In genomic region chr7:4684632-4685417, GRCm38 (mm10) we compare ENCODE assay signal across 8 mouse cellular contexts. TPM values are rescaled to one million over a fixed set of nuclear protein-coding genes. Genes with fewer than 3 reads are reported as not detected.
DNase-seq lines count a peak whose midpoint lies in the region; ATAC-seq lines count a peak whose summit lies in the region.

Hspbp1 (minus strand) TSS chr7:4685068.

- peaks cover 6% of the 10 kb centered on the region for H3K4me1 ChIP-seq in lung, embryonic 16.5 days (replicated peaks; ENCODE audit: control insufficient read depth, insufficient read depth, low read length)

- no peaks in the 10 kb centered on the region; the same call in 1 of the 2 replicates for H3K27me3 ChIP-seq in lung, embryonic 16.5 days (ENCODE audit: control insufficient read depth, insufficient read depth, low read depth, low read length)

- peak within 1 kb of the TSS; percentile 92 for H3K4me2 ChIP-seq in lung, embryonic 16.5 days (ENCODE audit: low read depth, low read length)

- DNase-seq in MEL-GATA-1-ER (ENCODE audit: extremely low read depth, low read depth), result peak; percentile 98
- peak; percentile 89 for DNase-seq in cerebellum, adult 8-10 months
- DNase-seq in forelimb bud, embryonic 11.5 days (ENCODE audit: low read depth, low spot score), result peak; percentile 98
- peak; percentile 84 for DNase-seq in layer of hippocampus, adult 9-10 months (ENCODE audit: low spot score)
- peak; percentile 75 for DNase-seq in ovary, postnatal 10 days (ENCODE audit: low spot score)
- peak; percentile 91 to 95 for DNase-seq in thymus, postnatal 10 days (ENCODE audit: low spot score in 2 of 2)

- H3K9me3 ChIP-seq in lung, embryonic 16.5 days (ENCODE audit: control insufficient read depth, low read length), result no peaks in the 10 kb centered on the region

- under 1% methylated on average over 32 of the region's 32 CpGs for WGBS in lung, embryonic 16.5 days

- H3K4me3 ChIP-seq in lung, embryonic 16.5 days (ENCODE audit: low read length), result peak within 1 kb of the TSS; percentile 75

- ATAC-seq in hematopoietic stem cell, adult 5-6 weeks (replicated peaks in 1 of 2; ENCODE audit: insufficient read depth in 1 of 2, low FRiP score in 2 of 2, low TSS enrichment in 1 of 2, low read depth in 1 of 2, poor library complexity in 2 of 2, severe bottlenecking in 2 of 2), result peak; percentile 96 to 98
- ATAC-seq in lung, embryonic 16.5 days (ENCODE audit: low read depth), result peak; percentile 98

- peak within 1 kb of the TSS; percentile 17 for H3K27ac ChIP-seq in lung, embryonic 16.5 days (ENCODE audit: low read length)

- H3K9ac ChIP-seq in lung, embryonic 16.5 days (ENCODE audit: low read length), result peak within 1 kb of the TSS; percentile 67

- peaks cover 3% of the 10 kb centered on the region for H3K36me3 ChIP-seq in lung, embryonic 16.5 days (ENCODE audit: control insufficient read depth, insufficient read depth, low read length)

RNA-seq across cellular contexts. Expression of gene Hspbp1, which starts in this region (rescaled TPM):
- 19.0 and 25.2 TPM in 2 replicates for total RNA-seq in hematopoietic stem cell, adult 5-6 weeks (2017)
- polyA plus RNA-seq in lung, embryonic 16.5 days (2015; fragmentation: Nextera tagmentation; extraction: Ambion mirVana), result 85.7 and 90.9 TPM in 2 replicates

Comparison
In these comparisons a context has a peak if more than half of its experiments do, and no peak if none do; other contexts are left out.
1. Peak in every context shown above with its lines: DNase-seq, ATAC-seq, H3K4me3 ChIP-seq and H3K27ac ChIP-seq.